Mouse (Mus musculus): ENCODE results near the gene Bad.

GRCm38 (mm10) chr19:6971644-6972043 is 30.0 kb downstream of the Bad start:
- TF ChIP-seq CTCF (IDR thresholded peaks at IDR 0.05; ENCODE audit: low read depth) (no peak), EP300 (IDR thresholded peaks at IDR 0.05; ENCODE audit: low read depth) (no peak)

Data from heart, postnatal 0 days (tissue).